Mouse (Mus musculus): ENCODE data around the gene Irgc1. TPM values are rescaled to one million over a fixed set of nuclear protein-coding genes. Genes with fewer than 3 reads are reported as not detected.

Irgc1 gene
- polyA plus RNA-seq, 1 experiment, result not detected

- DNase-seq (ENCODE audit: low read depth), result no peak
- TF ChIP-seq POLR2A (IDR thresholded peaks at IDR 0.05; ENCODE audit: borderline replicate concordance, extremely low read depth, insufficient read depth, insufficient read length, poor library complexity, severe bottlenecking) (no peak), CTCF (IDR thresholded peaks at IDR 0.05; ENCODE audit: borderline replicate concordance, extremely low read depth, insufficient read depth, insufficient read length) (no peak)
These were observed 57.5 kb downstream of the Irgc1 start for GRCm38 (mm10) chr7:24394475-24395161.

DNA sequence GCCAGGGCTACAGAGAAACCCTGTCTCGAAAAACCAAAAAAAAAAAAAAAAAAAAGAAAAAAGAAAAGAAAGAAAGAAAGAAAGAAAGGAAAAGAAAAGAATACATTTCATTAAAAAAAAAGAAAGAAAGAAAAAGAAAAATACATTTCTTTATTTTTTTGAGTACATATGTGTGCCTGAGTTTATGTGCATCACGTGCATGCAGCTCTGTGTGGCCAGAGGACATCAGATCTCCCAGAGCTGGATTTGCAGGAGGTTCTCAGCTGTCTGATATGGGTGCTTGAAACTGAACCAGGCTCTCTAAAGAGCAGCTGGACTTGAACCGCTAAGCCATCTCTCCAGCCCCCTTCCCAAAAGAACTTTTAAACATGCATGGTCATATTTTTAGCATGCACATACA, 58.0 kb downstream of the Irgc1 start:
- no peak for DNase-seq (ENCODE audit: low read depth)
- TF ChIP-seq CTCF (IDR thresholded peaks at IDR 0.05; ENCODE audit: borderline replicate concordance, extremely low read depth, insufficient read depth, insufficient read length), result no peak

DNA sequence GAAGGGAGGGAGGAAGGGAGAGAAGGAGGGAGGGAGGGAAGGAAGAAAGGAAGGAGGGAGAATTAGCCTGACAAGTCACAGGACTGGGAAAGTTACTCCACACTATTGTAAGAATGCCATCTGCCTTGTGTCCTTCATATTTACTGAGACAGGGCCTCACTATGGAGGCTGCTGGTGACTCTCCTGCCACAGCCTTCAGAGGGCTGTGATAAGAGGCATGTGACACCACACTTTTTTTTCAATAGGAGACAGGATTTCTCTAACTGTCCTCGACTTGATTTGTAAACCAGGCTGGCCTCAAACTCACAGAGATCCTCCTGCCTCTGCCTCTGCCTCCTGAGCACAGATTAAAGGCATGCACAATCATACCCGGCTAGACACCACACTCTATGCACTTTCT, 60.4 kb downstream of the Irgc1 start:
- no peak for DNase-seq (ENCODE audit: low read depth)
- TF ChIP-seq CTCF (IDR thresholded peaks at IDR 0.05; ENCODE audit: borderline replicate concordance, extremely low read depth, insufficient read depth, insufficient read length) (no peak), POLR2A (IDR thresholded peaks at IDR 0.05; ENCODE audit: borderline replicate concordance, extremely low read depth, insufficient read depth, insufficient read length, poor library complexity, severe bottlenecking) (no peak)

DNA sequence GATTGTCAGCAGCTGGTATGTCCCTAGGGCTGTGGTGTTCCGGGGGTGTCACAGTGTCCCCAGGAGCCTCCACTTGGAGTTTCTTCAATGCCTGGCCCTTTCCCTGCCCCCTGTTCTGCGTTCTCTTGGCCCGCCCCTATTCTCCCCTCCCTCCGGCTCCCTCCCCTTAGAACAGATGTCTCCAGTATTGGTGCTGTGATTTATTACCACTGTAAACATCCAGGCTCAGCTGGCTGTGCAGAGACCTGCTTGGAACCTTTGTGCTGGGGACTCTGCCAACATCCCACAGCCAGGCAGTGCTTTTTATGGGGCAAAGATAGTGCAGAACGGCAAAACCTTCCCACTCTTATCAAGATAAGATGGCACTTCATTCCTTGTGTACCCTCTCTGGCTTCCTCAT, 61.0 kb downstream of the Irgc1 start:
- peak; percentile 12 for DNase-seq (ENCODE audit: low read depth)
- TF ChIP-seq CTCF (IDR thresholded peaks at IDR 0.05; ENCODE audit: borderline replicate concordance, extremely low read depth, insufficient read depth, insufficient read length), result no peak
- no peak for TF ChIP-seq POLR2A (IDR thresholded peaks at IDR 0.05; ENCODE audit: borderline replicate concordance, extremely low read depth, insufficient read depth, insufficient read length, poor library complexity, severe bottlenecking)

DNA sequence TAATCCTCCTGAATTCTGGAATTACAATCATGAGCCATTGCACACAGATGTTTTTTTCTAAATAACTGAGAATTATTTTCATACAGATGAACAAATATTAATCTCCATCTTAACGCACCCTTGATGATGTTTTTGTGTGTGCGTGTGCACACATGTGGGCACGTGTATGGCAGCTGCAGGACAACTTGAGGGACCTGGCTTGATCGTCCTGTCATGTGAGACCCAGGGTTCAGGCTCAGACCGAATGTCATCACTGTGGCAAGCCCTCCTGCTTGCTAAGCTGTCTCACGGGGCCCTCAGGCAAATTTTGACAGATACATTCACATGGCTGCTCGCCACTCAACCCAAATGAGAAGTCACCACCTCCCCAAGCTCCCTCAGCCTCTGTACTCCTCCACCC, 61.6 kb downstream of the Irgc1 start:
- no peak for DNase-seq (ENCODE audit: low read depth)
- TF ChIP-seq POLR2A (IDR thresholded peaks at IDR 0.05; ENCODE audit: borderline replicate concordance, extremely low read depth, insufficient read depth, insufficient read length, poor library complexity, severe bottlenecking), result no peak
- TF ChIP-seq CTCF (IDR thresholded peaks at IDR 0.05; ENCODE audit: borderline replicate concordance, extremely low read depth, insufficient read depth, insufficient read length), result no peak

DNA sequence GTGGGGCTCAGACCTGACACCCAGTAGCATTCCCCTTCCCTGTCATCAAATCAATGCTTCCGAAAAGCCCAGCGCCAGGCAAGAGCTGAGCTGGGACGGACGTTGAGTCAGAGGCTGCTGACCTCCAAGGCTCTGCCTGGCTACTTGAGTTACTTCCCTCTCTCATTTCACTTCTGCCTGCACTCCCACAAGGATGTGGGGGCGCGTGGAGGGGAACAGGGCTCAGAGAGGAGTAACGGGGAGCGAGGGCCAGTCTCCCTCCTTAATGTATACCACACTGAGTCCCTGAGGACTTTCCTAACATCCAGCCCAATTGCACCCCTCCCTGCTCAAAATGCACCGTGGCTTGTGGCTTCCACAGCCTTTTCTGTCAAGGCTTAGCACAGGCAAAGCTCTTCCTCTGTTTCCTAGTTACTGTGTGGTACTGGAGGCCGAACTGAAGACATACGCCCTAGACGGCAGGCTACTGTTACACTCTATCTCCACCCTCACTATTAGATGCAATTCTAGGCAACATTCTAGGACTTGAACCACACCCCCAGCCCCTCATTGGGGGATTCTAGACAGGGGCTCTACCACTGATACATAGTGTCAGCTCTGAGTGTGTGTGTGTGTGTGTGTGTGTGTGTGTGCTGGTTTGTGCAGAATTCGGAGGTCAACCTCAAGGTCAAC, 62.4 kb downstream of the Irgc1 start:
- no peak for TF ChIP-seq CTCF (IDR thresholded peaks at IDR 0.05; ENCODE audit: borderline replicate concordance, extremely low read depth, insufficient read depth, insufficient read length)
- no peak for TF ChIP-seq POLR2A (IDR thresholded peaks at IDR 0.05; ENCODE audit: borderline replicate concordance, extremely low read depth, insufficient read depth, insufficient read length, poor library complexity, severe bottlenecking)
- DNase-seq (ENCODE audit: low read depth), result no peak

DNA sequence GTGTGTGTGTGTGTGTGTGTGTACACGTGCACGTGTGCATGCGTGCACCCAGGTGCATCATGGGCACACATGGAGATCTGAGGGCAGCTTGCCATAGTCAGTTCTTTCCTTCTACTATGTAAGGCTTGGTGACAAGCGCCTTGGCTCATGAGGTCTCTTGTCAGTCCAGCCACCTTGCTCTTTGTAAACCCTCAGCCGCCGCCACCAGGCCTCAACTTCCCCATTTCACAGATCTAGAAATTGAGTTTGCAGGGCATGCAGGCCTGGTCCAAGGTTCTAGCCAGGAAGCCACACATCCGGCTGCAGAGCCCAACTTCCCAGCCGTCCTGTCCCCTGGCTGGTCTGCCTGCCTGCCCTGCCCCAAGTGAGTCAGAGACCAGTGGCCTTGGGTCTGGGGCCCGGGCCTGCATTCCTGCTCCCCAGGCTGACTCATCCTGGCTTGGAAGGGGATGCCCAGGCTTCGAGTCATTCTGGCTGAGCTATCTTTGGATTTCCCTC, 65.0 kb downstream of the Irgc1 start:
- no peak for DNase-seq (ENCODE audit: low read depth)
- TF ChIP-seq CTCF (IDR thresholded peaks at IDR 0.05; ENCODE audit: borderline replicate concordance, extremely low read depth, insufficient read depth, insufficient read length) (no peak), POLR2A (IDR thresholded peaks at IDR 0.05; ENCODE audit: borderline replicate concordance, extremely low read depth, insufficient read depth, insufficient read length, poor library complexity, severe bottlenecking) (no peak)

- TF ChIP-seq POLR2A (IDR thresholded peaks at IDR 0.05; ENCODE audit: borderline replicate concordance, extremely low read depth, insufficient read depth, insufficient read length, poor library complexity, severe bottlenecking), result no peak
- peak; percentile 94 for TF ChIP-seq CTCF (IDR thresholded peaks at IDR 0.05; ENCODE audit: borderline replicate concordance, extremely low read depth, insufficient read depth, insufficient read length)
- DNase-seq (ENCODE audit: low read depth), result peak; percentile 73
These were observed 67.3 kb downstream of the Irgc1 start for GRCm38 (mm10) chr7:24384827-24385226.

- DNase-seq (ENCODE audit: low read depth), result no peak
- TF ChIP-seq CTCF (IDR thresholded peaks at IDR 0.05; ENCODE audit: borderline replicate concordance, extremely low read depth, insufficient read depth, insufficient read length) (no peak), POLR2A (IDR thresholded peaks at IDR 0.05; ENCODE audit: borderline replicate concordance, extremely low read depth, insufficient read depth, insufficient read length, poor library complexity, severe bottlenecking) (no peak)
These were observed 68.0 kb downstream of the Irgc1 start for GRCm38 (mm10) chr7:24384070-24384469.

GRCm38 (mm10) chr7:24382730-24383372, 69.2 kb downstream of the Irgc1 start:
- TF ChIP-seq POLR2A (IDR thresholded peaks at IDR 0.05; ENCODE audit: borderline replicate concordance, extremely low read depth, insufficient read depth, insufficient read length, poor library complexity, severe bottlenecking) (no peak), CTCF (IDR thresholded peaks at IDR 0.05; ENCODE audit: borderline replicate concordance, extremely low read depth, insufficient read depth, insufficient read length) (no peak)

More at GRCm38 (mm10) chr7:24382730-24383372, 69.2 kb downstream of the Irgc1 start:
- DNase-seq (ENCODE audit: low read depth), result no peak

Other genes with a start within 250 kb of the Irgc1 start
- gene Zfp111, start 240.9 kb downstream of the Irgc1 start, polyA plus RNA-seq (2012; rRNA removed), result 4.7 and 4.8 TPM in 2 replicates
- 3.3 and 3.5 TPM in 2 replicates for gene Zfp109, start 214.7 kb downstream of the Irgc1 start, polyA plus RNA-seq (2012; rRNA removed)
- 4.0 and 4.4 TPM in 2 replicates for gene Zfp108, start 197.5 kb downstream of the Irgc1 start, polyA plus RNA-seq (2012; rRNA removed)
- 6.9 and 7.4 TPM in 2 replicates for gene Zfp93, start 181.9 kb downstream of the Irgc1 start, polyA plus RNA-seq (2012; rRNA removed)
- 33.9 and 39.2 TPM in 2 replicates for gene Zfp61, start 151.1 kb downstream of the Irgc1 start, polyA plus RNA-seq (2012; rRNA removed)
- 19.3 and 26.9 TPM in 2 replicates for gene Zfp94, start 135.6 kb downstream of the Irgc1 start, polyA plus RNA-seq (2012; rRNA removed)
- 0.19 and 0.23 TPM in 2 replicates for gene Tescl, start 118.4 kb downstream of the Irgc1 start, polyA plus RNA-seq (2012; rRNA removed)
- 0.07 and 0.11 TPM in 2 replicates for gene Lypd5, start 103.1 kb downstream of the Irgc1 start, polyA plus RNA-seq (2012; rRNA removed)
- 0.76 and 1.4 TPM in 2 replicates for gene Kcnn4, start 82.0 kb downstream of the Irgc1 start, polyA plus RNA-seq (2012; rRNA removed)
- gene Smg9, start 52.7 kb downstream of the Irgc1 start, polyA plus RNA-seq (2012; rRNA removed), result 66.2 and 69.6 TPM in 2 replicates
- gene Plaur, start 10.2 kb upstream of the Irgc1 start, polyA plus RNA-seq (2012; rRNA removed), result 1.4 and 2.1 TPM in 2 replicates
- 178 and 268 TPM in 2 replicates for gene Cadm4, start 29.7 kb upstream of the Irgc1 start, polyA plus RNA-seq (2012; rRNA removed)
- 269 and 420 TPM in 2 replicates for gene Zfp428, start 54.7 kb upstream of the Irgc1 start, polyA plus RNA-seq (2012; rRNA removed)
- gene AC161166.1, start 60.2 kb upstream of the Irgc1 start, polyA plus RNA-seq (2012; rRNA removed), result not detected in 2 replicates
- gene Irgq, start 78.4 kb upstream of the Irgc1 start, polyA plus RNA-seq (2012; rRNA removed), result 55.4 and 66.4 TPM in 2 replicates
- 0.21 and 0.34 TPM in 2 replicates for gene Pinlyp, start 93.8 kb upstream of the Irgc1 start, polyA plus RNA-seq (2012; rRNA removed)
- 71.6 and 84.1 TPM in 2 replicates for gene Xrcc1, start 94.0 kb upstream of the Irgc1 start, polyA plus RNA-seq (2012; rRNA removed)
- 14.4 and 18.8 TPM in 2 replicates for gene Ethe1, start 135.2 kb upstream of the Irgc1 start, polyA plus RNA-seq (2012; rRNA removed)
- gene Zfp575, start 135.3 kb upstream of the Irgc1 start, polyA plus RNA-seq (2012; rRNA removed), result 4.8 and 9.6 TPM in 2 replicates
- gene Phldb3, start 158.5 kb upstream of the Irgc1 start, polyA plus RNA-seq (2012; rRNA removed), result 0.30 and 0.59 TPM in 2 replicates
- 1.8 and 2.9 TPM in 2 replicates for gene Lypd3, start 184.3 kb upstream of the Irgc1 start, polyA plus RNA-seq (2012; rRNA removed)
- gene Tex101, start 224.4 kb upstream of the Irgc1 start, polyA plus RNA-seq (2012; rRNA removed), result not detected in 2 replicates

Measured in brain, embryonic 14.5 days (tissue).